ENCODE assay signal across 14 mouse cellular contexts in the genomic region with DNA sequence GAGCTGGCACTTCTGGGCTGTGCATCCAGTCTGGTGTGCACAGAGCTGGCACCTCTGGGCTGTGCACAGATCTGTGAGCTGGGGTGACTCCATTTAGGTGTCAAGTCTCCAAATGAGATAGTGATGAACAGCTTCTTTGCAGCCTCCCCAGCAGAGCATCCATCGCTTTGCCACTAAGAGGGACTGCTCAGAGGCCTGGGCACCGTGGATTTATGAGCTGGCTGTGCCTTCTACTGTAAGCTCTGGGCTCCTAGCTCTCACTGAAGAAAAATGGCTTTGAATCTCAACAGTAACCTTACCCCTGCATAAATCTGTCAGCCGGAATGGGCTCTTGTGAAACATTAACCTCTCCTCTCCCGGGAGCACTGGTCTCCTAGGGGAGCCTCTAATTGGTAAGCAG. TPM values are rescaled to one million over a fixed set of nuclear protein-coding genes. Genes with fewer than 3 reads are reported as not detected.
A peak's percentile ranks its signal among the peaks of the same experiment; 100 is the strongest.
DNase-seq lines count a peak whose midpoint lies in the region; ATAC-seq and TF ChIP-seq lines count a peak whose summit lies in the region.
"Had no signal": no experiment of that assay in that cellular context is flagged by ENCODE, and none has a peak within 500 bp of the region (broad histone marks: within the 10 kb centered on the region; RNA-seq: fewer than 3 reads in every experiment).

No protein-coding gene starts in this region.

- H3K9ac ChIP-seq in limb, embryonic 13.5 days, result peak overlapping the region; percentile 51
- H3K9ac ChIP-seq in lung, postnatal 0 days (replicated peaks; ENCODE audit: low read depth), result no peak overlapping the region
- H3K9ac ChIP-seq: embryonic facial prominence, embryonic 15.5 days; liver, embryonic 15.5 days had no signal

- no peak overlapping the region for H3K4me2 ChIP-seq in limb, embryonic 13.5 days (replicated peaks)
- H3K4me2 ChIP-seq in lung, postnatal 0 days (replicated peaks; ENCODE audit: low read depth, low read length), result no peak overlapping the region
- H3K4me2 ChIP-seq: embryonic facial prominence, embryonic 15.5 days; liver, embryonic 15.5 days had no signal

- no peaks in the 10 kb centered on the region for H3K27me3 ChIP-seq in kidney, adult 2 months (replicated peaks; ENCODE audit: control insufficient read depth, insufficient read depth, low read length)
- H3K27me3 ChIP-seq in limb, embryonic 13.5 days, result no peaks in the 10 kb centered on the region
- no peaks in the 10 kb centered on the region for H3K27me3 ChIP-seq in lung, postnatal 0 days (replicated peaks; ENCODE audit: insufficient read depth, low read length)
- H3K27me3 ChIP-seq: embryonic facial prominence, embryonic 15.5 days; liver, embryonic 15.5 days had no signal

- no peak overlapping the region for H3K4me3 ChIP-seq in kidney, adult 2 months (ENCODE audit: insufficient read depth, low read depth, low read length)
- H3K4me3 ChIP-seq in limb, embryonic 13.5 days, result no peak overlapping the region
- H3K4me3 ChIP-seq in lung, postnatal 0 days (ENCODE audit: low read depth, low read length), result no peak overlapping the region
- H3K4me3 ChIP-seq: embryonic facial prominence, embryonic 15.5 days; left cerebral cortex, adult 2 months; liver, embryonic 15.5 days had no signal

- no peak for TF ChIP-seq CTCF in kidney, adult 2 months (conservative IDR thresholded peaks at IDR 0.05; ENCODE audit: insufficient read depth, insufficient read length, low read depth, low read length)
- no peak for TF ChIP-seq CTCF in lung, postnatal 0 days (IDR thresholded peaks at IDR 0.05)

- 8% methylated on average over 4 of the region's 4 CpGs for WGBS in kidney, adult 2 months
- WGBS in limb, embryonic 13.5 days, result 9% methylated on average over 4 of the region's 4 CpGs
- 35% methylated on average over 4 of the region's 4 CpGs for WGBS in lung, postnatal 0 days

- no peaks in the 10 kb centered on the region for H3K9me3 ChIP-seq in limb, embryonic 13.5 days
- no peaks in the 10 kb centered on the region for H3K9me3 ChIP-seq in lung, postnatal 0 days (ENCODE audit: low read length)
- H3K9me3 ChIP-seq: embryonic facial prominence, embryonic 15.5 days; liver, embryonic 15.5 days had no signal

- TF ChIP-seq POLR2A in kidney, adult 2 months (IDR thresholded peaks at IDR 0.05; ENCODE audit: low read depth, low read length), result no peak

- H3K4me1 ChIP-seq in kidney, adult 2 months (ENCODE audit: control insufficient read depth, insufficient read depth, low read length), result peaks cover 3% of the 10 kb centered on the region; the same call in 1 of the 2 replicates
- peaks cover 9% of the 10 kb centered on the region for H3K4me1 ChIP-seq in limb, embryonic 13.5 days
- no peaks in the 10 kb centered on the region for H3K4me1 ChIP-seq in lung, postnatal 0 days (ENCODE audit: insufficient read depth, low read depth, low read length)
- H3K4me1 ChIP-seq: embryonic facial prominence, embryonic 15.5 days; liver, embryonic 15.5 days had no signal

- DNase-seq in adrenal gland, adult (ENCODE audit: inconsistent age in 2 of 2, low spot score in 1 of 2), result peak; percentile 40 to 61
- DNase-seq in adrenal gland, adult 18-20 months (ENCODE audit: low spot score in 2 of 2), result no peak
- peak; percentile 53 for DNase-seq in adrenal gland, postnatal 14 days
- peak; percentile 55 for DNase-seq in kidney, adult 2 months
- DNase-seq in right cerebral cortex, adult 18-20 months, result no peak
- DNase-seq in lung, postnatal 0 days (ENCODE audit: low spot score), result no peak
- DNase-seq in layer of hippocampus, adult 8-10 months (ENCODE audit: low spot score in 2 of 2), result no peak
- DNase-seq: retina, postnatal 1 day had no signal

- no peak for TF ChIP-seq EP300 in lung, postnatal 0 days (IDR thresholded peaks at IDR 0.05)

- no peak overlapping the region for H3K27ac ChIP-seq in kidney, adult 2 months (ENCODE audit: insufficient read depth, low read depth, low read length)
- H3K27ac ChIP-seq in limb, embryonic 13.5 days, result no peak overlapping the region
- no peak overlapping the region for H3K27ac ChIP-seq in lung, postnatal 0 days (ENCODE audit: low read length)
- H3K27ac ChIP-seq: embryonic facial prominence, embryonic 15.5 days; left cerebral cortex, adult 2 months; liver, embryonic 15.5 days had no signal

- ATAC-seq in limb, embryonic 13.5 days (ENCODE audit: low FRiP score, low read depth), result no peak
- ATAC-seq in lung, postnatal 0 days, result no peak
- ATAC-seq: inflammation-experienced regulatory T-cells, adult 6 months had no signal

- H3K36me3 ChIP-seq in kidney, adult 2 months (ENCODE audit: control insufficient read depth, insufficient read depth, low read length), result no peaks in the 10 kb centered on the region
- H3K36me3 ChIP-seq in limb, embryonic 13.5 days, result peaks cover 33% of the 10 kb centered on the region
- no peaks in the 10 kb centered on the region for H3K36me3 ChIP-seq in lung, postnatal 0 days (ENCODE audit: insufficient read depth, low read length)
- H3K36me3 ChIP-seq: liver, embryonic 15.5 days had no signal

RNA-seq across cellular contexts. Expression of a gene that starts 13.0 kb away (rescaled TPM):
- 10 to 100 TPM; 11.4 to 12.3 TPM for total RNA-seq in adrenal gland, adult 18-20 months (2021)
- total RNA-seq in adrenal gland, postnatal 14 days (2021), result 15.1 and 15.9 TPM in 2 replicates
- polyA plus RNA-seq in kidney, adult 2 months (2012; rRNA removed), result 11.3 and 16.1 TPM in 2 replicates
- polyA plus RNA-seq in limb, embryonic 13.5 days (2015; fragmentation: Nextera tagmentation; extraction: Ambion mirVana), result 32.7 and 35.6 TPM in 2 replicates
- 4.6 and 4.7 TPM in 2 replicates for polyA plus RNA-seq in lung, postnatal 0 days (2015; fragmentation: Nextera tagmentation; extraction: Ambion mirVana)
- 10 to 100 TPM; 10.4 to 15.3 (median 12.2) TPM for total RNA-seq in layer of hippocampus, adult 8-10 months (2022)

RNA-seq across cellular contexts. Expression of a gene that starts 40.4 kb away (rescaled TPM):
- total RNA-seq in adrenal gland, adult 18-20 months (2021), result 10 to 100 TPM; 44.4 to 67.8 TPM
- total RNA-seq in adrenal gland, postnatal 14 days (2021), result 51.8 and 68.3 TPM in 2 replicates
- 55.7 and 67.6 TPM in 2 replicates for polyA plus RNA-seq in kidney, adult 2 months (2012; rRNA removed)
- polyA plus RNA-seq in limb, embryonic 13.5 days (2015; fragmentation: Nextera tagmentation; extraction: Ambion mirVana), result 58.3 and 58.8 TPM in 2 replicates
- polyA plus RNA-seq in lung, postnatal 0 days (2015; fragmentation: Nextera tagmentation; extraction: Ambion mirVana), result 71.7 and 76.3 TPM in 2 replicates
- 10 to 100 TPM; 47.8 to 56.9 (median 50.6) TPM for total RNA-seq in layer of hippocampus, adult 8-10 months (2022)

RNA-seq across cellular contexts. Expression of a gene that starts 47.6 kb away (rescaled TPM):
- under 1 TPM in 1 of 2 experiments, not detected in 1; 0.43 TPM for total RNA-seq in adrenal gland, adult 18-20 months (2021)
- total RNA-seq in adrenal gland, postnatal 14 days (2021), result 0.49 and 12.0 TPM in 2 replicates
- polyA plus RNA-seq in kidney, adult 2 months (2012; rRNA removed), result 70.0 and 72.9 TPM in 2 replicates
- polyA plus RNA-seq in limb, embryonic 13.5 days (2015; fragmentation: Nextera tagmentation; extraction: Ambion mirVana), result not detected in 2 replicates
- polyA plus RNA-seq in lung, postnatal 0 days (2015; fragmentation: Nextera tagmentation; extraction: Ambion mirVana), result 0.33 and 0.82 TPM in 2 replicates
- total RNA-seq in layer of hippocampus, adult 8-10 months (2022), result not detected
- total RNA-seq: left cerebral cortex, adult 2 months had no signal
- polyA plus RNA-seq: inflammation-experienced regulatory T-cells, adult 6 months; liver, embryonic 15.5 days; urinary bladder, adult 2 months had no signal

Comparison
In these comparisons a context has a peak if more than half of its experiments do, and no peak if none do; other contexts are left out.
1. DNase-seq: peak in adrenal gland, adult (2 of 2), adrenal gland, postnatal 14 days (single experiment) and kidney, adult 2 months (single experiment); none in adrenal gland, adult 18-20 months (0 of 2), right cerebral cortex, adult 18-20 months (single experiment), lung, postnatal 0 days (single experiment) and layer of hippocampus, adult 8-10 months (0 of 2).